Mouse (Mus musculus): ENCODE data around the gene Smpd2. TPM values are rescaled to one million over a fixed set of nuclear protein-coding genes. Genes with fewer than 3 reads are reported as not detected.

Gene Smpd2
- total and polyA plus RNA-seq, 3 experiments: 8.9 to 15.4 (median 11.3) TPM

- TF ChIP-seq ZMIZ1 (IDR thresholded peaks at IDR 0.05; ENCODE audit: low read depth, low read length): no peak
- TF ChIP-seq MEF2A (IDR thresholded peaks at IDR 0.05; ENCODE audit: borderline replicate concordance, low read depth, low read length): no peak
- no peak for TF ChIP-seq KAT2A (IDR thresholded peaks at IDR 0.05; ENCODE audit: insufficient replicate concordance, low read length)
- no peak for TF ChIP-seq NRF1 (IDR thresholded peaks at IDR 0.05; ENCODE audit: low read depth, low read length)
- no peak for TF ChIP-seq CHD2 (IDR thresholded peaks at IDR 0.05; ENCODE audit: low read length)
- no peak for TF ChIP-seq USF1 (IDR thresholded peaks at IDR 0.05; ENCODE audit: low read depth, low read length)
- TF ChIP-seq ZNF384 (IDR thresholded peaks at IDR 0.05; ENCODE audit: low read depth, low read length): no peak
- no peak for TF ChIP-seq JUND (conservative IDR thresholded peaks at IDR 0.05; ENCODE audit: low read depth, low read length)
- no peak for TF ChIP-seq IRF4 (IDR thresholded peaks at IDR 0.05; ENCODE audit: low read depth, low read length)
- no peak for TF ChIP-seq NELFE (IDR thresholded peaks at IDR 0.05; ENCODE audit: low read depth, low read length)
- TF ChIP-seq USF2 (conservative IDR thresholded peaks at IDR 0.05; ENCODE audit: low read depth, low read length): no peak
- no peak for TF ChIP-seq JUN (IDR thresholded peaks at IDR 0.05; ENCODE audit: insufficient read depth, low read depth, low read length)
- no peak for TF ChIP-seq MAX (IDR thresholded peaks at IDR 0.05; ENCODE audit: low read length)
- TF ChIP-seq MYC (IDR thresholded peaks at IDR 0.05; ENCODE audit: low read depth, low read length): no peak
- TF ChIP-seq E2F4 (IDR thresholded peaks at IDR 0.05; ENCODE audit: insufficient replicate concordance, low read depth, low read length): no peak
- no peak for TF ChIP-seq HCFC1 (IDR thresholded peaks at IDR 0.05; ENCODE audit: low read depth, low read length)
- TF ChIP-seq CHD1 (IDR thresholded peaks at IDR 0.05; ENCODE audit: low read depth, low read length): no peak
- no peak for TF ChIP-seq BHLHE40 (IDR thresholded peaks at IDR 0.05; ENCODE audit: low read depth, low read length)
- peaks cover 3% of the 10 kb centered on the region for H3K9me3 ChIP-seq (replicated peaks; ENCODE audit: low read length)
- dilution Hi-C loops (cut with MboI; ENCODE audit: extremely low pct_ligation_motif_present, extremely low pct_unique_long_range_greater_than_20kb, low sequenced_read_pairs) (no loop called here), in situ Hi-C loops (cut with MboI; ENCODE audit: low pct_ligation_motif_present, low pct_unique_long_range_greater_than_20kb, low sequenced_read_pairs) (loop anchor here (10.0 to 25.0 kb wide), 4 partner anchors 56 to 496 kb away; partner anchors contain the start of genes Cep57l1 and Sesn1)
- no peak overlapping the region for H3K9ac ChIP-seq (ENCODE audit: insufficient read depth, low read depth)
- no peaks in the 10 kb centered on the region for H3K79me2 ChIP-seq (replicated peaks; ENCODE audit: control insufficient read depth, extremely low read depth, insufficient read depth, poor library complexity, severe bottlenecking)
- no peak overlapping the region for H3K27ac ChIP-seq (ENCODE audit: insufficient read depth, low read depth)
- no peaks in the 10 kb centered on the region for H3K27me3 ChIP-seq (replicated peaks)
- H3K4me1 ChIP-seq (ENCODE audit: control insufficient read depth in 1 of 2, insufficient read depth in 2 of 2): no peaks in the 10 kb centered on the region
- no peaks in the 10 kb centered on the region for H3K36me3 ChIP-seq (replicated peaks in 1 of 2; ENCODE audit: control insufficient read depth in 1 of 2, insufficient read depth in 1 of 2, low read length in 1 of 2)
- DNase-seq (ENCODE audit: extremely low read depth): no peak
- H3K4me2 ChIP-seq (ENCODE audit: insufficient read depth, low read depth, poor library complexity, severe bottlenecking): no peak overlapping the region
- H3K4me3 ChIP-seq (replicated peaks in 1 of 3; ENCODE audit: low read depth in 2 of 3, low read length in 2 of 3, poor library complexity in 1 of 3): no peak overlapping the region
Measured at GRCm38 (mm10) chr10:41500941-41501340, 10.8 kb upstream of the Smpd2 start.

GRCm38 (mm10) chr10:41491111-41491510 lies 942 bp upstream of the Smpd2 start:
- in situ Hi-C loops (cut with MboI; ENCODE audit: low pct_ligation_motif_present, low pct_unique_long_range_greater_than_20kb, low sequenced_read_pairs): no loop called here
- H3K79me2 ChIP-seq (replicated peaks; ENCODE audit: control insufficient read depth, extremely low read depth, insufficient read depth, poor library complexity, severe bottlenecking): no peaks in the 10 kb centered on the region
- TF ChIP-seq ZNF384 (IDR thresholded peaks at IDR 0.05; ENCODE audit: low read depth, low read length) (no peak), ETS1 (conservative IDR thresholded peaks at IDR 0.05; ENCODE audit: low read depth, low read length) (no peak), RCOR1 (conservative IDR thresholded peaks at IDR 0.05; ENCODE audit: low read depth, low read length) (no peak), SMC3 (IDR thresholded peaks at IDR 0.05; ENCODE audit: low read depth, low read length) (no peak), JUND (conservative IDR thresholded peaks at IDR 0.05; ENCODE audit: low read depth, low read length) (no peak), CHD2 (IDR thresholded peaks at IDR 0.05; ENCODE audit: low read length) (no peak), TCF12 (IDR thresholded peaks at IDR 0.05; ENCODE audit: low read depth, low read length) (no peak), MEF2A (IDR thresholded peaks at IDR 0.05; ENCODE audit: borderline replicate concordance, low read depth, low read length) (no peak), MAX (IDR thresholded peaks at IDR 0.05; ENCODE audit: low read length) (no peak)
- dilution Hi-C loops (cut with MboI; ENCODE audit: extremely low pct_ligation_motif_present, extremely low pct_unique_long_range_greater_than_20kb, low sequenced_read_pairs): no loop called here
- H3K4me2 ChIP-seq (ENCODE audit: insufficient read depth, low read depth, poor library complexity, severe bottlenecking): no peak overlapping the region; the same call in 1 of the 2 replicates
- H3K9ac ChIP-seq (ENCODE audit: insufficient read depth, low read depth): no peak overlapping the region
- H3K36me3 ChIP-seq (replicated peaks in 1 of 2; ENCODE audit: control insufficient read depth in 1 of 2, insufficient read depth in 1 of 2, low read length in 1 of 2): peaks cover 19 to 32% of the 10 kb centered on the region in 2 experiments
- no peaks in the 10 kb centered on the region for H3K9me3 ChIP-seq (replicated peaks; ENCODE audit: low read length)
- DNase-seq (ENCODE audit: extremely low read depth): no peak
- no peaks in the 10 kb centered on the region for H3K27me3 ChIP-seq (replicated peaks)
- H3K4me3 ChIP-seq (replicated peaks in 1 of 3; ENCODE audit: low read depth in 2 of 3, low read length in 2 of 3, poor library complexity in 1 of 3): no peak overlapping the region
- no peak overlapping the region for H3K27ac ChIP-seq (ENCODE audit: insufficient read depth, low read depth)
- peaks cover 4 to 17% of the 10 kb centered on the region in 2 experiments; a peak in 3 of 4 replicates for H3K4me1 ChIP-seq (ENCODE audit: control insufficient read depth in 1 of 2, insufficient read depth in 2 of 2)

All from CH12.LX (cell line).